Mouse (Mus musculus) G1E (cell line): ENCODE measurements around the gene Krt80.

Experiments used
- CTCF ChIP-seq: IDR thresholded peaks from 2 replicates; pipeline ENCODE4 v1.5.1; 2012; ENCODE audit warnings: low read depth, low read length, inconsistent platforms, mixed read lengths
- GATA1 ChIP-seq: IDR thresholded peaks from 2 replicates; pipeline ENCODE4 v1.6.1; 2012; ENCODE audit warnings: borderline replicate concordance, low read length, inconsistent platforms, mixed read lengths

GRCm38 (mm10) chr15:101329564-101329892 is 40.4 kb downstream of the Krt80 start:
- no peak for TF ChIP-seq CTCF
- TF ChIP-seq GATA1: no peak
